Mouse (Mus musculus): ENCODE results near the gene Mpg. TPM values are rescaled to one million over a fixed set of nuclear protein-coding genes. Genes with fewer than 3 reads are reported as not detected.

Gene Mpg
- polyA plus RNA-seq, 1 experiment from 2014 or later: 24.8 TPM

GRCm38 (mm10) chr11:32225222-32226104 is 842 bp upstream of the Mpg start:
- Histone ChIP-seq H3K4me1 (ENCODE audit: control insufficient read depth, insufficient read depth, low read length) (peaks cover 28% of the 10 kb centered on the region), H3K9ac (ENCODE audit: low read length) (no peak overlapping the region), H3K27ac (ENCODE audit: low read depth, low read length) (no peak overlapping the region), H3K27me3 (ENCODE audit: control insufficient read depth, insufficient read depth, low read length) (peaks cover 18% of the 10 kb centered on the region), H3K9me3 (ENCODE audit: control insufficient read depth, low read length) (no peaks in the 10 kb centered on the region), H3K4me3 (ENCODE audit: low read depth, low read length) (no peak overlapping the region), H3K4me2 (no peak overlapping the region), H3K36me3 (ENCODE audit: control insufficient read depth, insufficient read depth, low read length) (0 out of 2 replicates have a peak, but pooled peaks cover 3% of the 10 kb centered on the region)
- DNase-seq (ENCODE audit: low spot score, missing footprints): peak; percentile 82
- no peak for ATAC-seq (ENCODE audit: low FRiP score)
- WGBS: 69% methylated on average over 7 of the region's 7 CpGs

GRCm38 (mm10) chr11:32227041-32227440 is 736 bp downstream of the Mpg start:
- DNase-seq (ENCODE audit: low spot score, missing footprints): no peak
- WGBS: 21% methylated on average over 1 of the region's 1 CpGs
- H3K4me1 ChIP-seq (ENCODE audit: control insufficient read depth, insufficient read depth, low read length): peaks cover 18% of the 10 kb centered on the region
- peak overlapping the region; percentile 71 for H3K4me3 ChIP-seq (ENCODE audit: low read depth, low read length)
- H3K36me3 ChIP-seq (ENCODE audit: control insufficient read depth, insufficient read depth, low read length): 0 out of 2 replicates have a peak, but pooled peaks cover 5% of the 10 kb centered on the region
- no peaks in the 10 kb centered on the region for H3K9me3 ChIP-seq (ENCODE audit: control insufficient read depth, low read length)
- no peak overlapping the region for H3K27ac ChIP-seq (ENCODE audit: low read depth, low read length)
- ATAC-seq (ENCODE audit: low FRiP score): no peak
- peak overlapping the region; percentile 83 for H3K9ac ChIP-seq (ENCODE audit: low read length)
- H3K4me2 ChIP-seq: peak overlapping the region; percentile 81
- H3K27me3 ChIP-seq (ENCODE audit: control insufficient read depth, insufficient read depth, low read length): peaks cover 15% of the 10 kb centered on the region

GRCm38 (mm10) chr11:32227555-32227954 is 1.2 kb downstream of the Mpg start:
- H3K9ac ChIP-seq (ENCODE audit: low read length): peak overlapping the region; percentile 83; the same call in 1 of the 2 replicates
- no peak overlapping the region for H3K4me2 ChIP-seq
- H3K27ac ChIP-seq (ENCODE audit: low read depth, low read length): no peak overlapping the region
- H3K9me3 ChIP-seq (ENCODE audit: control insufficient read depth, low read length): no peaks in the 10 kb centered on the region
- ATAC-seq (ENCODE audit: low FRiP score) (no peak), DNase-seq (ENCODE audit: low spot score, missing footprints) (no peak)
- no peak overlapping the region for H3K4me3 ChIP-seq (ENCODE audit: low read depth, low read length)
- H3K27me3 ChIP-seq (ENCODE audit: control insufficient read depth, insufficient read depth, low read length): peaks cover 11% of the 10 kb centered on the region
- WGBS: 92% methylated on average over 9 of the region's 9 CpGs
- H3K36me3 ChIP-seq (ENCODE audit: control insufficient read depth, insufficient read depth, low read length): peaks cover 5% of the 10 kb centered on the region; the same call in 1 of the 2 replicates
- peaks cover 13% of the 10 kb centered on the region for H3K4me1 ChIP-seq (ENCODE audit: control insufficient read depth, insufficient read depth, low read length)

GRCm38 (mm10) chr11:32228292-32228845 is 2.1 kb downstream of the Mpg start:
- H3K36me3 ChIP-seq (ENCODE audit: control insufficient read depth, insufficient read depth, low read length): peaks cover 6% of the 10 kb centered on the region
- 91% methylated on average over 3 of the region's 3 CpGs for WGBS
- peak; percentile 62 for DNase-seq (ENCODE audit: low spot score, missing footprints)
- no peak overlapping the region for H3K4me2 ChIP-seq
- no peak for ATAC-seq (ENCODE audit: low FRiP score)
- no peaks in the 10 kb centered on the region for H3K9me3 ChIP-seq (ENCODE audit: control insufficient read depth, low read length)
- no peak overlapping the region for H3K27ac ChIP-seq (ENCODE audit: low read depth, low read length)
- H3K9ac ChIP-seq (ENCODE audit: low read length): no peak overlapping the region
- peaks cover 8% of the 10 kb centered on the region for H3K4me1 ChIP-seq (ENCODE audit: control insufficient read depth, insufficient read depth, low read length)
- H3K4me3 ChIP-seq (ENCODE audit: low read depth, low read length): no peak overlapping the region
- peaks cover 3% of the 10 kb centered on the region; the same call in 1 of the 2 replicates for H3K27me3 ChIP-seq (ENCODE audit: control insufficient read depth, insufficient read depth, low read length)

GRCm38 (mm10) chr11:32230220-32230619 is 3.9 kb downstream of the Mpg start:
- Histone ChIP-seq H3K36me3 (ENCODE audit: control insufficient read depth, insufficient read depth, low read length) (peaks cover 8% of the 10 kb centered on the region), H3K4me2 (no peak overlapping the region), H3K9me3 (ENCODE audit: control insufficient read depth, low read length) (no peaks in the 10 kb centered on the region), H3K27me3 (ENCODE audit: control insufficient read depth, insufficient read depth, low read length) (no peaks in the 10 kb centered on the region), H3K4me1 (ENCODE audit: control insufficient read depth, insufficient read depth, low read length) (peaks cover 8% of the 10 kb centered on the region), H3K9ac (ENCODE audit: low read length) (no peak overlapping the region), H3K4me3 (ENCODE audit: low read depth, low read length) (no peak overlapping the region), H3K27ac (ENCODE audit: low read depth, low read length) (no peak overlapping the region)
- ATAC-seq (ENCODE audit: low FRiP score) (no peak), DNase-seq (ENCODE audit: low spot score, missing footprints) (no peak)
- WGBS: 83% methylated on average over 4 of the region's 4 CpGs

- Histone ChIP-seq H3K36me3 (ENCODE audit: control insufficient read depth, insufficient read depth, low read length) (peaks cover 8% of the 10 kb centered on the region), H3K27me3 (ENCODE audit: control insufficient read depth, insufficient read depth, low read length) (no peaks in the 10 kb centered on the region), H3K4me1 (ENCODE audit: control insufficient read depth, insufficient read depth, low read length) (peaks cover 8% of the 10 kb centered on the region), H3K4me2 (no peak overlapping the region), H3K9me3 (ENCODE audit: control insufficient read depth, low read length) (no peaks in the 10 kb centered on the region), H3K9ac (ENCODE audit: low read length) (no peak overlapping the region), H3K27ac (ENCODE audit: low read depth, low read length) (no peak overlapping the region), H3K4me3 (ENCODE audit: low read depth, low read length) (no peak overlapping the region)
- ATAC-seq (ENCODE audit: low FRiP score): no peak
- WGBS: 89% methylated on average over 2 of the region's 2 CpGs
- DNase-seq (ENCODE audit: low spot score, missing footprints): no peak
These were observed 4.8 kb downstream of the Mpg start for GRCm38 (mm10) chr11:32231125-32231524.

GRCm38 (mm10) chr11:32232848-32233247 is 6.5 kb downstream of the Mpg start:
- Histone ChIP-seq H3K9me3 (ENCODE audit: control insufficient read depth, low read length) (no peaks in the 10 kb centered on the region), H3K36me3 (ENCODE audit: control insufficient read depth, insufficient read depth, low read length) (peaks cover 8% of the 10 kb centered on the region), H3K4me3 (ENCODE audit: low read depth, low read length) (no peak overlapping the region), H3K9ac (ENCODE audit: low read length) (no peak overlapping the region), H3K4me2 (no peak overlapping the region), H3K27me3 (ENCODE audit: control insufficient read depth, insufficient read depth, low read length) (no peaks in the 10 kb centered on the region), H3K4me1 (ENCODE audit: control insufficient read depth, insufficient read depth, low read length) (no peaks in the 10 kb centered on the region), H3K27ac (ENCODE audit: low read depth, low read length) (no peak overlapping the region)
- 87% methylated on average over 10 of the region's 10 CpGs for WGBS
- ATAC-seq (ENCODE audit: low FRiP score) (peak; percentile 41; the same call in 1 of the 2 replicates), DNase-seq (ENCODE audit: low spot score, missing footprints) (no peak)

- Histone ChIP-seq H3K9me3 (ENCODE audit: control insufficient read depth, low read length) (no peaks in the 10 kb centered on the region), H3K4me2 (no peak overlapping the region), H3K4me3 (ENCODE audit: low read depth, low read length) (no peak overlapping the region), H3K4me1 (ENCODE audit: control insufficient read depth, insufficient read depth, low read length) (no peaks in the 10 kb centered on the region), H3K27me3 (ENCODE audit: control insufficient read depth, insufficient read depth, low read length) (no peaks in the 10 kb centered on the region), H3K27ac (ENCODE audit: low read depth, low read length) (no peak overlapping the region), H3K36me3 (ENCODE audit: control insufficient read depth, insufficient read depth, low read length) (peaks cover 8% of the 10 kb centered on the region), H3K9ac (ENCODE audit: low read length) (no peak overlapping the region)
- peak; percentile 64 for DNase-seq (ENCODE audit: low spot score, missing footprints)
- WGBS: 94% methylated on average over 3 of the region's 3 CpGs
- ATAC-seq (ENCODE audit: low FRiP score): no peak
These were observed 7.6 kb downstream of the Mpg start for GRCm38 (mm10) chr11:32233895-32234294.

- Histone ChIP-seq H3K4me3 (ENCODE audit: low read depth, low read length) (no peak overlapping the region), H3K36me3 (ENCODE audit: control insufficient read depth, insufficient read depth, low read length) (peaks cover 5% of the 10 kb centered on the region), H3K4me2 (no peak overlapping the region), H3K27ac (ENCODE audit: low read depth, low read length) (no peak overlapping the region), H3K9me3 (ENCODE audit: control insufficient read depth, low read length) (no peaks in the 10 kb centered on the region), H3K4me1 (ENCODE audit: control insufficient read depth, insufficient read depth, low read length) (no peaks in the 10 kb centered on the region), H3K9ac (ENCODE audit: low read length) (no peak overlapping the region), H3K27me3 (ENCODE audit: control insufficient read depth, insufficient read depth, low read length) (no peaks in the 10 kb centered on the region)
- 92% methylated on average over 6 of the region's 6 CpGs for WGBS
- DNase-seq (ENCODE audit: low spot score, missing footprints) (peak; percentile 54), ATAC-seq (ENCODE audit: low FRiP score) (no peak)
These were observed 8.6 kb downstream of the Mpg start for GRCm38 (mm10) chr11:32234816-32235485.

Measured in midbrain, embryonic 11.5 days (tissue).